Mouse (Mus musculus) induced T-regulatory cell, adult 2 months (primary cell): ENCODE results near the gene Pbld2.
A peak's percentile ranks its signal among the peaks of the same experiment; 100 is the strongest.

Experiments used
- DNase-seq: peaks from one replicate; pipeline ENCODE4 v3.0.0-alpha.2; 2012; ENCODE audit warnings: low read depth

The Pbld2 gene

GRCm38 (mm10) chr10:63023749-63024579, at the start of gene Pbld2, which contains the start of gene Hnrnph3:
TSS of gene Pbld2 (plus strand) at chr10:63024315.
TSS of gene Hnrnph3 (minus strand) at chr10:63024217.
- DNase-seq, result peak; percentile 98

DNA sequence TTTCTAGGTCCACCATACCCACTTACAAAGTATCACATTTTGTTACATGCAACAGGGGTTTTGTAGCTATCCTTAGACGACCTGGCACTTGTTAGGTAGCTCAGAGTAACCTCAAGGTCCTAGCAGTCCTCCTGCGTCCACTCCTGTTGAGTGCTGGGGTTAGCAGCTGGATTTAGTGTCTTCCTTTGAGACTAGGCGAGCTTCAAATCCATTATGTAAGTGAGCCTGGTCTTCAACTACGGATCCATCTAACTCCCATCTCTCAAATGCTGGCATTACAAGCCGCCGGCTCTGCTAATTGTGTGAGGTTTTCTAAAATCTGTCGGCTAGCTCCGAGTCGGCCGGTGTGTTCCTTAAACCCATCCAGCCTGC, 44.5 kb upstream of the Pbld2 start:
- no peak for DNase-seq

- peak; percentile 95 for DNase-seq
Observed at GRCm38 (mm10) chr10:62980039-62980954, 43.8 kb upstream of the Pbld2 start, which contains the start of gene Rufy2. TSS of gene Rufy2 (plus strand) at chr10:62980223.

GRCm38 (mm10) chr10:62984072-62984471, 40.0 kb upstream of the Pbld2 start:
- DNase-seq, result peak; percentile 89

DNA sequence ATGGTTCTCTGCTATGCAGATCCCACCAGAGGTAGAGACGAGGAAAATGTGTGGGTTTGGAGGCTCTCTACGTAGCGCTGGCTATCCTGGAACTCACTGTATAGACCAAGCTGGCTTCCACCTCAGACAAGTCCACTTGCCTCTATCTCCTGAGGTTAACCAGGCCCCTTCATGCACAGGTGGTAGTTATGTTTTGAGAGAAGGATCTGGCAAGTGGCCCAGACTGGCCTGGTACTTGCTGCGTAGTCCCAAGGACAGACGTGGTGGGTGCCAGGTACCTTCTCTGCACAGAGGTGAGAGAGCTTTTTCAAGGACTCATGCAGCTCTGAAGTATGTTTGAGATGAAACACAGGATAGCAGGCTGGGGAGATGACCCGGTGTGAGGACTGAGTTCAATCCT, 39.6 kb upstream of the Pbld2 start:
- no peak for DNase-seq

DNA sequence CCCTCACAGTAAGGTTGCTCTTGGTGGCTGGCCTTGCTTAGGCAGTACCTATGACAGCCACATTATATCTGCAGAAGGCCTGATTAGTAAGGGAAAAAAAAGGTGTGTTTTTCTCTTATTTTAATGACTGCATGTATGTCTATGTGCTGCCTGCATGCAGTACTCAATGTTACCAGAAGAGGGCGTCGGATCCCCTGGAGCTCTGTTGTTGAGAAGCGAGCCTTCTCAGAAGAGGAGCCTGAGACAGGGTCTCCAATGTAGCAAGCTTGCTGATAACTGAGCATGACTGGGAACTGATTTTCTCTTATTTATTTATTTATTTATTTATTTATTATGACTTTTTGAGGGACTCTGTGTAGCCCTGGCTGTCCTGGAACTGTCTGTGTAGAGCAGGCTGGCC, 36.8 kb upstream of the Pbld2 start:
- peak; percentile 78 for DNase-seq

GRCm38 (mm10) chr10:62990636-62991035, 33.5 kb upstream of the Pbld2 start:
- DNase-seq, result no peak

- no peak for DNase-seq
Observed at GRCm38 (mm10) chr10:62993991-62994390, 30.1 kb upstream of the Pbld2 start.

DNA sequence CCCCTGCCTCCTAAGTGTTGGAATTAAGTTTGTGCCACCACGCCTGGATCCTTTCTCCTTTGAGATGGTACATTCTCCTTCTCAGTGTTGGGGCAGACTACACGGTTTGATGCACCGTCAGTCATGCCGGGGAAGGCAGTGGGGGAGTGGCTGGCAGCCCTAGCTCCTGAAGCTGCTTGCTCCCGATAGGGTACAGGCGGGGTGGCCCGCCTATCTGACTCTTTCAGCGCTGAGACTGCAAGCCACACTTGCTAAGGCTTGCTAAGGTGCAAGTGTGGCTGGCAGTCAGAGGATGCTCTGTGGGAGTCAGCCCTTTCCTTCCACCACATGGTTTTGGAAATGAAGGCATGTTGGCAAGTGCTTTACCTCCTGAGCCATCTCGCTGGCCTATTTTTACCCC, 23.5 kb upstream of the Pbld2 start:
- no peak for DNase-seq

DNA sequence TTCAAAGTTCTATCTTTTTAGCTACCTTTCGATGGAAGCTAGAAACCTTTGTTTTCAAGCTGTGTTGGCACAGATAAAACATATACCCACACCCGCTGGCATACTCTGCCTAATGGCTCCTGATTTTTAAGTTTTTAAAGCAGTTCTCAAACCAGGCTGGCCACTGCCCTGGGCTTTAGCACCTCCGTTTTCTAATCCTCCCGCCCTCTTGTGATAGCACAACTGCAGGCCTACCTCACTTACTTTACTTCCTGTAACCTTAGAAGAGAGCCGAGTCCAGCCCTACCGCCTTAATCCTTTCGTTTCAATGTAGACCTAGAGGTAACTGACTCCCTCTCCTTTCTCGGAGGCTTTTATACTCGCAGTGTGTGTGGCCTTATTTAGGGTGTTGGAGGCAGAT, 20.9 kb upstream of the Pbld2 start:
- no peak for DNase-seq

DNA sequence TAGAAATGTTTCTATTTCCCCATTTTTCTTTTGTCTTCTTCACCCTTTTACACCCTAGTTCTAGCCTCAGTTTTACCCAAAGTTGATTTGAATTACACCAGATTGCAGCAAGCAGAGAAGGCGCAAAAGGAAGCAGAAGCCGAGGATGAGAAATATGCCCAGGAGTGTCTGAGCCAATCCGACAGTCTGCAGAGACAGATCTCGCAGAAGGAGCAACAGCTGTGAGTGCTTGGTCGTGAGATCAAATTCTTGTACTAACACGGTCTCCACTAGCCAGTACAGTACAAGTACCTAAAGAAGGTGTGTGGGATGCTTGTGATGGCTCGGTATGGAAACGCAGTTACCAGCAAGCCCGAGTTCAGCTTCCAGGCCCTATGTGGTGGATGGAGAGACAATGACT, 19.6 kb upstream of the Pbld2 start:
- DNase-seq, result no peak

DNA sequence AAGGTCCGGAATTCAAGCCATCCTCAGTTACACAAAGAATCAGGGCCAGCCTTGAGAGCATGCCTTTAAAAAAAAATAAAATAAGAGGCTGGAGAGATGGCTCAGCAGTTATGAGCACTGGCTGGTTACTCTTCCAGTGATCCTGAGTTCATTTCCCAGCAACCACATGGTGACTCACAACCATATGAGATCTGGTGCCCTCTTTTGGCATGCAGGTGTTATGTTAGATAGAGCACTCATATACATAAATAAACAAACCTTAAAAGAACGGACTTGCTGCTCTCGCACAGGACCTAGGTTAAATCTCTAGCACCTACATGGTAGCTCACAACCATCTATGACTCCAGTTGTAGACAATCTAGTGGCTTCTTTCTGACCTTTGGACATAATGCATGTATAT, 15.9 kb upstream of the Pbld2 start:
- DNase-seq, result no peak

- no peak for DNase-seq
Observed at GRCm38 (mm10) chr10:63010268-63010667, 13.8 kb upstream of the Pbld2 start.

DNA sequence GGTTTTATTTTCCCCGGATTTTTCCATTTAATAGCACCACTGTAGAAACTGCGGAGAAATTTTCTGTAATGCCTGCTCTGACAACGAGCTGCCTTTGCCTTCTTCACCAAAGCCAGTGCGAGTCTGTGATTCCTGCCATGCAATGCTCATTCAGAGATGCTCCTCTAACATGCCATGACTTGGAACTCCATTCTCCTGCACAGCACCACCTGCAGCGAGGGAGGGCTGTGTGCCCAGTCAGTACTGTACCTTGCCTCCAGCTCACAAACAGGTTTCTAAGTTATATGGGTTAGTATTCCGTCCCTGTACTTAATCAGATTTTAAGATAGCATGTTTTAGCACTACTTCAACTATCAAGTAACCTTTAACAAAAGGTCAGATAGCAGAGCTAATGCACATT, 12.6 kb upstream of the Pbld2 start:
- DNase-seq, result no peak

DNA sequence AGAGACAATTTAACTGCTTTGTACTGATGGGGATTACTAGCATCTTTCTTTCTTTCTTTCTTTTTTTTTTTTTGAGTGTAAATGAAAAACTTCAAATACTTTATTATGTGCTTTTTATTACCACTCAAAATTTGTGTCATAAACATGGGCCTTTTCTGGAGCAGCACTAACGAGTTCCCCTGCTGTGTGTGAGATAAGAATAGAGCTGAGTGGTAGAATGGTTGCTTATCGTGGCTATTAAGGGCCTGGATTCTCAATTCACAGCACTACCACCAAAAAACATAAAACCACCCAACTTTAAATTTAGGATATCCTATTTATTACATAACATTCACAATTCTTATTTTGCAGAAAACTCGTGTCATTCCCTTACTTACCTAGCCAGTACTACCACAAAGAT, 10.6 kb upstream of the Pbld2 start:
- DNase-seq, result no peak

DNA sequence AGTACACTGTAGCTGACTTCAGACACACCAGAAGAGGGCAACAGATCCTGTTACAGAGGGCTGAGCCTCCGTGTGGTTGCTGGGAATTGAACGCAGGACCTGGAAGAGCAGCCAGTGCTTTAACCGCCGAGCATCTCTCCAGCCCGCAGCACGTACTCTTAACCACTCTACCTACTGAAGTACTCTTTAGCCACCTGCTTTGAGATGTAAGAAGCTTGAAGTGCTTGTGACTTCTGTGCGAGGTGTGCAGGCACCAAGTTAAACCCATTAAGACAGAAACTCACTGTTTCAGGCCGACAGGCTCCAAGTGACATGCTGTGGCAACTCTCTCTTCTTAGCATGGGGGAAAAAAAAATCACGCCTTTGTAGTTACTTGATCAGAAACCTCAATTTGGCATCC, 9.9 kb upstream of the Pbld2 start:
- DNase-seq, result no peak

DNA sequence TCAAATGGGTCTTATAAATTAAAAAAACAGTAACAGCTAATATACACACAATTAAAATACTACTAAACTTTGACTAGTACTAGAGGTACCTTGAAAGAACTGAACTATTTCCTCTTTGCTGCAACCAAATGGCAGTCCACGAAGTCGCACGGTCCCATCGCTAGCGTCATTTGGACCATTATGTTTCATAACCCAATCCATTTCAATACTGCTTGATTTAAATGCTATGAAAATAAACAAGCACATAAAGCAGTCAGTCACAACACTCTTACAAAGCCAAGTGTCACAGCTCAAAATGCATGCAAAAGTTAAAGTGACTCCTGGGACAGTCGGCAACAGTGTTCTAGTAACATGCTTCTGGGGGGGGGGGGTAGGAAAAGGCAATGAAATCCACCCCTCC, 4.8 kb upstream of the Pbld2 start:
- no peak for DNase-seq

DNA sequence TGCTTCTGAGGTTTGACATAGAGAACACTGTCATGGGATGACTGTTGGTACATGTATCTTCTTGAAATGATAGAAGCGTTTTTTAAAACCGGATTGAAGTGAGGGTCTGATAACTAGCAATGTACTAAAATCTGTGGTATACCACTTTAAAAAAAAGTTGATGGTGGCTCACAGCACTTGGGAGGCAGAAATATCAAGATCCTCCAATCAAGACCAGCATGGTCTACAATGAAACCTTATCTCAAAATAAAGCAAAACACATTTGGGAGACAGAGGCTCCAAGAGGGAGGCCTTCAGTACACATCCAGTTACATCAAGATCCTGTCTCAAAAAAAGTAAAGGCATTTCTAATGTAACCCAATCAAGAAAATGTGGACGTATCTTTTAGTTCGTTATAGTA, 2.4 kb upstream of the Pbld2 start:
- DNase-seq, result no peak

DNA sequence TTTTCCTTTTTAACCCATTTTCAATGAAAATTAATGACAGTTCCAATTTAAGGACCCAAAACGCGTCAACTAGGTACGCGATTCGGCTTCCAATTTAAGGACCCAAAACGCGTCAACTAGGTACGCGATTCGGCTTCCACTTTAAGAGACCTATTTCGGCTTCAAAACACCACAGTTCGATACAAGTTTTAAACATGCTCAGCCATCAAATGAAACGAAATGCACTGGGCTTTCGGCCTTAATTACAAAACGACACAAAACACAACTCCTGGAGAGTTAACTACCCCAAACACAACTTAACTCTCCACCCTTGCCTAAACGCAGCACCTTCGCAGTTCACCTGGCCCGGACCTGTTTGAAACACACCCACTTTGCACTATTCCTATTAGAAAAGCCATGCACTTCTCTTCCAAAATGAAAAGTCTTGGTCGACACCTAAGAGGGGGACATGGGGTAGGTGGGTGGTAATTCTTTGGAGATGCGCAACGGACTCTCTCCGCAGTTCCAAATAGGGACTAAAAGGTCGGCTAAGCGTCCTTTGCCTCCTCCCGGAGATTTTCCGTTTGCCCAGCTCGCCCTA, 1.5 kb upstream of the Pbld2 start:
- DNase-seq, result peak; percentile 54

DNA sequence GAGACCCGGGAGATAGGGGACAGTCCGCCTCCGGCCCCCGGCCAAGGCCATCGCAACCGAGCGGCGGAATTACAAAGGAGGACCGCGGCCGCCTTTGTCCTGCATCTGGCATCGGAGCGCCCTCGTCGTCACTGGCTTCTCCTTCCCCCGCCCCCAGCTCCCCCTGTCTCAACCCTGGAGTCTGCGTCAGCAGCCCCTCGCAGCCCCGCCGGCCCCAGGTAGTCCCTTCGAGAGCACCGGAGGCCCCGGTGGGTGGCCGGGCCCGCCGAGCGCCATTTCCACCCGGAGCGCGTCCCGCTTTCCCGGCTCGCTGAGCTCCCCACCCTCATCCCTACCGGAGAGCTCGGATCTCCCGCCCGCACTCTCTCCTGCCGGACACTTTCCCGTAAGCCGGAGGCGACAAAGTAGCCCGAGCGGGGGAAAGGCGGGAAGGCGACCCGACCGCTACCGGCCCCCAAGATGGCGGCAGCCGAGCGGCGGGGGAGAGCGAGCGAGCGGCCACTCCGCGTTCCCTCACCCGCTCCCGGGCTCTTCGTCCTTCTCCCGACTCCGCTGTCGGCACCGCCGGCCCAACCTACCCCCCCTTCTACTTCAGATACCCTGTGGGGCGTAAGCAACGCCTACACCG, 880 bp upstream of the Pbld2 start:
- peak; percentile 72 for DNase-seq

DNA sequence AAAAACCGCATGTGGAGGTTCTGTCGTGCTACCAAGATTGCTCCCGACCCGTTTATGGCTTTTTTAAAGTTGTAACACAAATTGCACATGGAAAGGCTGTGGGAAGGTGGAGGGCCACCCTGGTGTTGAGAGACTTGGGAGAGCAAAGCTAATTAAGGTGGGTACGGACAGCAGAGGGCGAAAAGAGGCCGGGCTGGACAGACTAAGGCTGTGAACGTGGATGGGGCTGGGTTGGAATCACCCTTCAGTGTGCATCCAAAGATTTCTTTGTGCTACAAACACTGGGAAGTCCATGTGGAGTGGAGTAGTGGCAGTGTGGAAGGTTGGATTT, 430 bp downstream of the Pbld2 start:
- DNase-seq, result no peak

DNA sequence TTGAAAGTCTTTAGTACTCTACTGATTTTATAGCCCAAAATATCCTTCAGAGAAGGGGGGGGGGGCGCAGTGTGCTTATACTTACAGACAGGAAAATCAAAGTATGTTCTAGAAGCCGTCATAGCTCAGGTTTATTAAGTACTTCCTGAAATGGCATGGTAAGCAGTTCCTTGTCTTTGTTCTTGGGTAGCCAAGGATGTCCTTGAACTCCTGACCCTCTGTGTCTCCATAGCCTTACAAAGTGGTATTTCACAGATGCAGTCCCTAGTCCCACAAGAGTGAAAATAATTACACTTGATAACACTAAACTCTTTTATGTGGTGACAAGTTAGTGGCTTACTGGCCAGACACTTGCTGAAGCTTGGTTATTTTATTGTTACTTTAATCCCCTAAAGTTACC, 901 bp downstream of the Pbld2 start:
- DNase-seq, result peak; percentile 33
